Mouse (Mus musculus) liver, embryonic 13.5 days (tissue): ENCODE results near the gene Trap1. TPM values are rescaled to one million over a fixed set of nuclear protein-coding genes. Genes with fewer than 3 reads are reported as not detected.
A peak's percentile ranks its signal among the peaks of the same experiment; 100 is the strongest.
"Not testable (repeated sequence)": the region's sequence is repeated elsewhere in the genome, so short reads cannot be mapped to it uniquely, and the experiment has no call there.

ENCODE experiments used
- ATAC-seq: fragments of 200-750 bp; cut with Nextera tagmentation; 2 replicates; pipeline ENCODE4 v1.8.0; 2017; ENCODE audit warnings: low read depth, mild to moderate bottlenecking, moderate number of reproducible peaks, moderate library complexity
- DNase-seq: peaks from one replicate; pipeline ENCODE4 v3.0.0; 2022
- H3K27ac ChIP-seq: fragments of 300-500 bp; sonication (generic); 2 replicates; pipeline ENCODE4 v1.5.1; 2015; ENCODE audit warnings: moderate library complexity, mild to moderate bottlenecking, inconsistent platforms
- H3K27me3 ChIP-seq: fragments of 300-500 bp; sonication (generic); 2 replicates; pipeline ENCODE4 v1.6.1; 2015; ENCODE audit warnings: mild to moderate bottlenecking, inconsistent platforms
- H3K36me3 ChIP-seq: fragments of 300-500 bp; sonication (generic); 2 replicates; pipeline ENCODE4 v1.6.1; 2015; ENCODE audit warnings: mild to moderate bottlenecking, inconsistent platforms
- H3K4me1 ChIP-seq: fragments of 300-500 bp; sonication (generic); replicated peaks from 2 replicates; pipeline ENCODE4 v1.6.1; 2015; ENCODE audit warnings: inconsistent platforms
- H3K4me2 ChIP-seq: fragments of 300-500 bp; sonication (generic); 2 replicates; pipeline ENCODE4 v1.6.1; 2015; ENCODE audit warnings: inconsistent platforms, mild to moderate bottlenecking, moderate library complexity
- H3K4me3 ChIP-seq: fragments of 300-500 bp; sonication (generic); replicated peaks from 2 replicates; pipeline ENCODE4 v1.5.1; 2015; ENCODE audit warnings: mild to moderate bottlenecking, inconsistent platforms
- H3K9ac ChIP-seq: fragments of 300-500 bp; sonication (generic); 2 replicates; pipeline ENCODE4 v1.6.1; 2015; ENCODE audit warnings: mild to moderate bottlenecking, inconsistent platforms
- H3K9me3 ChIP-seq: fragments of 300-500 bp; sonication (generic); replicated peaks from 2 replicates; pipeline ENCODE4 v1.6.1; 2016; ENCODE audit warnings: inconsistent platforms
- WGBS: fragments of 180-500 bp; shearing (Covaris S2); methylation state at CpG from one replicate; pipeline ENCODE4 v1.1.7; 2015; ENCODE audit not compliant: insufficient replicate concordance; 5-methylcytosine and 5-hydroxymethylcytosine counted together
- polyA plus RNA-seq: library from polyadenylated mRNA; unstranded; fragments of >200 nt; fragmentation: Nextera tagmentation; extraction: Ambion mirVana; gene quantifications from 2 replicates; pipeline ENCODE4 v1.2.1, GENCODE M21; 2015

Gene Trap1
- polyA plus RNA-seq, 1 experiment from 2014 or later, result 85.0 TPM

GRCm38 (mm10) chr16:4078302-4078701 lies 675 bp upstream of the Trap1 start:
- peak overlapping the region; percentile 85; the same call in 1 of the 2 replicates for H3K9ac ChIP-seq
- H3K4me3 ChIP-seq, result peak overlapping the region; percentile 93
- ATAC-seq, H3K36me3 ChIP-seq, H3K9me3 ChIP-seq, DNase-seq, H3K27me3 ChIP-seq: not testable (repeated sequence)
- H3K27ac ChIP-seq, result peak overlapping the region; percentile 88
- 62% methylated on average over 10 of the region's 10 CpGs for WGBS
- peaks cover 44% of the 10 kb centered on the region for H3K4me1 ChIP-seq
- peak overlapping the region; percentile 82 for H3K4me2 ChIP-seq

- no peak overlapping the region for H3K9ac ChIP-seq
- 15% methylated on average over 3 of the region's 3 CpGs for WGBS
- H3K9me3 ChIP-seq, result no peaks in the 10 kb centered on the region
- ATAC-seq, result no peak
- 0 out of 2 replicates have a peak overlapping the region, but pooled peaks have one; percentile 3 for H3K27ac ChIP-seq
- H3K36me3 ChIP-seq, result no peaks in the 10 kb centered on the region
- H3K4me1 ChIP-seq, result peaks cover 44% of the 10 kb centered on the region
- H3K27me3 ChIP-seq, result no peaks in the 10 kb centered on the region
- peak; percentile 17 for DNase-seq
- H3K4me3 ChIP-seq, result no peak overlapping the region
- H3K4me2 ChIP-seq, result peak overlapping the region; percentile 82
Measured at GRCm38 (mm10) chr16:4074836-4075235, 2.8 kb downstream of the Trap1 start.

DNA sequence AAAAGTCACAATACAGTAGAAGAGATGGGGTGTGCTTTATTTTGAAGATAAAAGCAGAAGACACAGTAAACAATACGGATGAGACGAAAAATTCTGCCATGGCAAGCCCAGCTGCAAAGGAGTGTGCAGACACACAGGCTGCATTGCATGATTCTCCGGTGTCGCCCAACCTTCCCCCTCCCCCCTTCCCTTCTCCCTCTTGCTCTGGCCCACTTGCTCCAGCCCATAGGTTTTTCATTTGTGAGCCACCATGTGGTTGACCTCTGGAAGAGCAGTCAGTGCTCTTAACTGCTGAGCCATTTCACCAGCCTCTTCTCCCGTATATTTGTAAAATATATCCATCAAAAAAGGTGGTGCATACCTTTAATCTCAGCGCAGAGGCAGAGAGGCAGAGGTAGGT lies 3.3 kb downstream of the Trap1 start:
- H3K4me2 ChIP-seq, result peak overlapping the region; percentile 82; the same call in 1 of the 2 replicates
- ATAC-seq (no peak), DNase-seq (no peak)
- H3K9ac ChIP-seq, result no peak overlapping the region
- no peaks in the 10 kb centered on the region for H3K9me3 ChIP-seq
- peaks cover 44% of the 10 kb centered on the region for H3K4me1 ChIP-seq
- 0 out of 2 replicates have a peak, but pooled peaks cover under 1% of the 10 kb centered on the region for H3K36me3 ChIP-seq
- H3K4me3 ChIP-seq, result no peak overlapping the region
- no peak overlapping the region for H3K27ac ChIP-seq
- WGBS, result 42% methylated on average over 6 of the region's 6 CpGs
- no peaks in the 10 kb centered on the region for H3K27me3 ChIP-seq

GRCm38 (mm10) chr16:4068588-4068987 lies 9.0 kb downstream of the Trap1 start:
- no peak overlapping the region for H3K4me3 ChIP-seq
- H3K36me3 ChIP-seq, result peaks cover 57% of the 10 kb centered on the region
- ATAC-seq (peak; percentile 47), DNase-seq (peak; percentile 35)
- no peak overlapping the region for H3K9ac ChIP-seq
- H3K27me3 ChIP-seq, result no peaks in the 10 kb centered on the region
- 62% methylated on average over 8 of the region's 8 CpGs for WGBS
- no peaks in the 10 kb centered on the region for H3K9me3 ChIP-seq
- H3K4me1 ChIP-seq, result peaks cover 1% of the 10 kb centered on the region; the same call in 1 of the 2 replicates
- no peak overlapping the region for H3K4me2 ChIP-seq
- H3K27ac ChIP-seq, result no peak overlapping the region

DNA sequence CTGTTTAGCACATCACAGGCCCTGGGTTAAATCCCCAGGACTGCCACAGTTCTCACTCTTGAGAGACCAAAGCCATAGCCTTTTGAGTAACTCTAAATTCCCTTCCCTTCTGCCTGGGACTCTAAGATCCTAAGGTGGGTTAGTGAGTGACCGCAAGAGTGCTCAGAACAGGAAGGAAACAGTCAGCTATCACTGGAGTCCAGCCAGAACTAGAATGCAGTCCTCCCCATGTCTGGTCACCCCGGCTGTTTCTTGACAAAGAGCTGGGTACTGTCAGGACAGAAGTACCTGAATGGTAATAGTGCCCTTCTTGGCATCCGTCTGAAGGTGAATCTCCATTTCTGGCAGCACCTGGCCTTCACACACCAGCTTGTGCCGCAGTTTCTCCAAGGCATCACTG lies 12.7 kb downstream of the Trap1 start:
- no peaks in the 10 kb centered on the region for H3K9me3 ChIP-seq
- H3K4me1 ChIP-seq, result no peaks in the 10 kb centered on the region
- H3K36me3 ChIP-seq, result peaks cover 90% of the 10 kb centered on the region
- 79% methylated on average over 4 of the region's 4 CpGs for WGBS
- no peak overlapping the region for H3K4me2 ChIP-seq
- no peak overlapping the region for H3K27ac ChIP-seq
- no peak for ATAC-seq
- no peaks in the 10 kb centered on the region for H3K27me3 ChIP-seq
- no peak overlapping the region for H3K4me3 ChIP-seq
- H3K9ac ChIP-seq, result no peak overlapping the region
- DNase-seq, result no peak

- peaks cover 94% of the 10 kb centered on the region for H3K36me3 ChIP-seq
- no peaks in the 10 kb centered on the region for H3K9me3 ChIP-seq
- DNase-seq (no peak), ATAC-seq (no peak)
- H3K27ac ChIP-seq, result no peak overlapping the region
- H3K27me3 ChIP-seq, result no peaks in the 10 kb centered on the region
- WGBS, result 59% methylated on average over 3 of the region's 3 CpGs
- H3K4me3 ChIP-seq, result no peak overlapping the region
- no peak overlapping the region for H3K4me2 ChIP-seq
- no peaks in the 10 kb centered on the region for H3K4me1 ChIP-seq
- H3K9ac ChIP-seq, result no peak overlapping the region
Measured at GRCm38 (mm10) chr16:4053811-4054210, 23.8 kb downstream of the Trap1 start.

DNA sequence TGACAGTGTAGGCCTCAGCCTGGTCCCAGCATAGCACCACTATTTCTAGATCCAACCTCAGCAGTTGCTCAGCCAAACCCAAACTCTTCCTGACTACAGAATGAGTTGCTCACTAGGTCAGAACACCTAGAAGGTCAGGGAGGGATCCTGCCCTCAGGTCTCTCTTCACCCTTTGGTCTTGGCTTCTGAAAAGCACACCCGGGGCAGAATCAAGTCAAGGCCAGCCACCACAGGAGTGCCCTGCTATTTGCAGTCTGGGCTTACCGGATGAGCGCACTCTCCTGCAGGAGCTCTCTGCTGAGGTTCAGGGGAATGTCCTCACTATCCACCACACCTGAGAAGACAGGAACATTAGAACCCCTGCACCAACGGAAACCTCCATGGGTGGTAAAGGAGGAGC lies 25.0 kb downstream of the Trap1 start:
- Histone ChIP-seq H3K9ac (no peak overlapping the region), H3K4me1 (no peaks in the 10 kb centered on the region), H3K4me3 (no peak overlapping the region), H3K27me3 (no peaks in the 10 kb centered on the region), H3K36me3 (peaks cover 93% of the 10 kb centered on the region), H3K4me2 (no peak overlapping the region), H3K9me3 (no peaks in the 10 kb centered on the region), H3K27ac (no peak overlapping the region)
- no peak for DNase-seq
- ATAC-seq, result no peak
- WGBS, result 85% methylated on average over 4 of the region's 4 CpGs

- DNase-seq (no peak), ATAC-seq (no peak)
- Histone ChIP-seq H3K27me3 (no peaks in the 10 kb centered on the region), H3K36me3 (peaks cover 86% of the 10 kb centered on the region), H3K4me3 (no peak overlapping the region), H3K9me3 (no peaks in the 10 kb centered on the region), H3K4me2 (no peak overlapping the region), H3K4me1 (no peaks in the 10 kb centered on the region), H3K9ac (no peak overlapping the region), H3K27ac (no peak overlapping the region)
- WGBS, result 81% methylated on average over 4 of the region's 4 CpGs
Measured at GRCm38 (mm10) chr16:4045524-4045923, 32.1 kb downstream of the Trap1 start.

DNA sequence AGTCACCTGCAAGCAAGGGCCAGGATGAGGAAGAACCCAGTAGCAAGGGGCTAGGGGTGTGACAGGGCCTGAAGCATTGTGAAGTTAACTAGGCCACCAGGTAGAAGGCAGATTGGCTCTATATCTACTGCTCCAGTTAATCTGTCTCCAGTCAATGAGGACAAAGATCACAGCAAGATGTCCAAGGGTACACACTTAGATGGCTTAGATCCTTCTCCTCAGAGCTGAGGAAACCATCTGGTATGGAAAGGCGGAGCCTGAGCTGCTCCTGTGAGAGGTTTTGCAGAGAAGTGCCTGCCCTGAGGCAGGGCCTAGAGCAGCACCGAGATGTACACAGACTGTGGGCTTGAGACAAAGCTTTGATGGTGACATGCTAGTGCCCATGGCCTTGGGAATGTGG lies 33.5 kb downstream of the Trap1 start:
- Histone ChIP-seq H3K27me3 (no peaks in the 10 kb centered on the region), H3K4me1 (no peaks in the 10 kb centered on the region), H3K27ac (no peak overlapping the region), H3K4me3 (no peak overlapping the region), H3K36me3 (peaks cover 86% of the 10 kb centered on the region), H3K4me2 (no peak overlapping the region), H3K9ac (no peak overlapping the region), H3K9me3 (no peaks in the 10 kb centered on the region)
- DNase-seq, result no peak
- WGBS, result 85% methylated on average over 2 of the region's 2 CpGs
- ATAC-seq, result no peak

DNA sequence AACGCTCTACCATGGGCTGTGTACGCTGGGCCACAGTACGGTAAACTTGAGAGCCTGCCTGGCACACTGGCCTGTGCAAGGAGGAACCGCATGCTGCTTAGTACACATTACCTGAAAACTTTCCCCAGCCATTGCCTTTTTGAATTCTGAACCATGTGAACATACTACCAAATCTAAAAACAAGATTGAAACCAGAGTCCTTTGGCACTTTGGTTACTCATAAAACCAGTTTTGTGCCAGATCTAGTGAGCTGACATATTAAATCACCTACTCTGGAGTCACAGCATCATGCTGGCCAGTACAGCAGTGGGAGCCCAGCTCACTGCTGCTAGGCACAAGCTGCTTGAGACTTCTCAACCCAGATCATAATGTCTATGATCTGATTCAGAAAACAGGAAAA lies 36.0 kb downstream of the Trap1 start:
- ATAC-seq (no peak), DNase-seq (no peak)
- Histone ChIP-seq H3K4me3 (no peak overlapping the region), H3K9ac (no peak overlapping the region), H3K27ac (no peak overlapping the region), H3K27me3 (no peaks in the 10 kb centered on the region), H3K4me1 (0 out of 2 replicates have a peak, but pooled peaks cover 3% of the 10 kb centered on the region), H3K36me3 (peaks cover 88% of the 10 kb centered on the region), H3K9me3 (no peaks in the 10 kb centered on the region), H3K4me2 (no peak overlapping the region)
- WGBS, result 84% methylated on average over 4 of the region's 4 CpGs

DNA sequence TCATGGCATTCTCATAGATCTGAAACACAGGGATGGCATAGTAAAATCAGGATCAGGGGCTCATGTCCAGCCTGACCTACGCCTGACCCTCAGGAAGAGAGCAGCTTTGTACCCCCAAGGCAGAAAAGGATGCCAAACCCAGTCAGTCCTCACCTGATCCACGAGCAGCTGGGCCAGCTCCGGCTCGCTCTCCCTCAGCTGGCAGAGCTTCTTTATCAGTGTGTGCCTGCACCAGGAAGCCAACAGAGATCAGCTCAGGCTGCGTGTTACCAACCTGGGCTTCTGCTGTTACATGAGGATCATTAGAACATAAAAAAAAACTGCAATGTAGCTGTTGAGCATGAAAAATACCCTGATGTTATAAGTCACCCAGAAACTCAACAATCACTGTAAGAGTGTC lies 37.4 kb downstream of the Trap1 start:
- ATAC-seq (no peak), DNase-seq (no peak)
- H3K4me2 ChIP-seq, result no peak overlapping the region
- no peak overlapping the region for H3K27ac ChIP-seq
- H3K4me1 ChIP-seq, result 0 out of 2 replicates have a peak, but pooled peaks cover 4% of the 10 kb centered on the region
- H3K9me3 ChIP-seq, result no peaks in the 10 kb centered on the region
- peaks cover 76% of the 10 kb centered on the region for H3K36me3 ChIP-seq
- 74% methylated on average over 5 of the region's 5 CpGs for WGBS
- no peak overlapping the region for H3K4me3 ChIP-seq
- no peaks in the 10 kb centered on the region for H3K27me3 ChIP-seq
- no peak overlapping the region for H3K9ac ChIP-seq

- Histone ChIP-seq H3K9me3 (no peaks in the 10 kb centered on the region), H3K27ac (no peak overlapping the region), H3K4me3 (no peak overlapping the region), H3K4me1 (peaks cover 28% of the 10 kb centered on the region), H3K9ac (no peak overlapping the region), H3K4me2 (no peak overlapping the region), H3K27me3 (no peaks in the 10 kb centered on the region), H3K36me3 (peaks cover 56% of the 10 kb centered on the region)
- ATAC-seq (no peak), DNase-seq (no peak)
- WGBS, result 86% methylated on average over 7 of the region's 7 CpGs
Measured at GRCm38 (mm10) chr16:4037690-4038089, 39.9 kb downstream of the Trap1 start.
